Mouse (Mus musculus) stomach, embryonic 16.5 days (tissue): Measurements from ENCODE around the gene Itgb1bp1. TPM values are rescaled to one million over a fixed set of nuclear protein-coding genes. Genes with fewer than 3 reads are reported as not detected.

Experiments used
- ATAC-seq: fragments of 200-750 bp; cut with Nextera tagmentation; 2 replicates; pipeline ENCODE4 v1.8.0; 2017; ENCODE audit warnings: moderate number of reproducible peaks, moderate TSS enrichment; ENCODE audit not compliant: insufficient read depth, low FRiP score
- H3K27ac ChIP-seq: fragments of 300-500 bp; sonication (generic); 2 replicates; pipeline ENCODE4 v1.5.1; 2014; ENCODE audit warnings: low read length
- H3K27me3 ChIP-seq: fragments of 300-500 bp; sonication (generic); 2 replicates; pipeline ENCODE4 v1.6.1; 2014; ENCODE audit warnings: low read length, control low read depth, mixed read lengths; ENCODE audit not compliant: control insufficient read depth, insufficient read depth
- H3K36me3 ChIP-seq: fragments of 300-500 bp; sonication (generic); 2 replicates; pipeline ENCODE4 v1.6.1; 2014; ENCODE audit warnings: low read length; ENCODE audit not compliant: control insufficient read depth, insufficient read depth
- H3K4me1 ChIP-seq: fragments of 300-500 bp; sonication (generic); 2 replicates; pipeline ENCODE4 v1.6.1; 2014; ENCODE audit warnings: low read length, control low read depth, mixed read lengths; ENCODE audit not compliant: control insufficient read depth, insufficient read depth
- H3K4me2 ChIP-seq: fragments of 300-500 bp; sonication (generic); 2 replicates; pipeline ENCODE4 v1.6.1; 2014; ENCODE audit warnings: low read depth, low read length, mixed read lengths
- H3K4me3 ChIP-seq: fragments of 300-500 bp; sonication (generic); replicated peaks from 2 replicates; pipeline ENCODE4 v1.5.1; 2014; ENCODE audit warnings: mild to moderate bottlenecking, low read length
- H3K9ac ChIP-seq: fragments of 300-500 bp; sonication (generic); 2 replicates; pipeline ENCODE4 v1.6.1; 2014; ENCODE audit warnings: low read length
- H3K9me3 ChIP-seq: fragments of 300-500 bp; sonication (generic); replicated peaks from 2 replicates; pipeline ENCODE4 v1.6.1; 2016; ENCODE audit warnings: low read length, control low read depth; ENCODE audit not compliant: control insufficient read depth
- WGBS: fragments of 180-500 bp; shearing (Covaris S2); extraction: QIAGEN DNeasy Blood & Tissue Kit; methylation state at CpG from one replicate; pipeline ENCODE4 v1.1.7; 2014; 5-methylcytosine and 5-hydroxymethylcytosine counted together
- polyA plus RNA-seq: library from polyadenylated mRNA; unstranded; fragments of >200 nt; fragmentation: Nextera tagmentation; extraction: Ambion mirVana; gene quantifications from 2 replicates; pipeline ENCODE4 v1.2.1, GENCODE M21; 2015

Itgb1bp1 gene
- polyA plus RNA-seq, 1 experiment from 2014 or later = 43.9 TPM

- ATAC-seq = no peak
- no peaks in the 10 kb centered on the region for H3K36me3 ChIP-seq
- H3K4me2 ChIP-seq = no peak overlapping the region
- H3K27ac ChIP-seq = no peak overlapping the region
- no peaks in the 10 kb centered on the region for H3K9me3 ChIP-seq
- WGBS = 65% methylated on average over 10 of the region's 10 CpGs
- H3K9ac ChIP-seq = no peak overlapping the region
- no peaks in the 10 kb centered on the region for H3K27me3 ChIP-seq
- H3K4me1 ChIP-seq = peaks cover 14% of the 10 kb centered on the region
- H3K4me3 ChIP-seq = no peak overlapping the region
Measured at GRCm38 (mm10) chr12:21201485-21202269, 84.4 kb downstream of the Itgb1bp1 start.

GRCm38 (mm10) chr12:21200613-21201012 is 85.5 kb downstream of the Itgb1bp1 start:
- H3K9me3 ChIP-seq = no peaks in the 10 kb centered on the region
- no peak overlapping the region for H3K27ac ChIP-seq
- H3K9ac ChIP-seq = no peak overlapping the region
- no peaks in the 10 kb centered on the region for H3K36me3 ChIP-seq
- no peaks in the 10 kb centered on the region for H3K27me3 ChIP-seq
- H3K4me2 ChIP-seq = no peak overlapping the region
- no peak overlapping the region for H3K4me3 ChIP-seq
- peaks cover 11% of the 10 kb centered on the region for H3K4me1 ChIP-seq
- peak; percentile 63; the same call in 1 of the 2 replicates for ATAC-seq
- WGBS = 77% methylated on average over 8 of the region's 8 CpGs

GRCm38 (mm10) chr12:21196420-21196819 is 89.7 kb downstream of the Itgb1bp1 start:
- no peak for ATAC-seq
- WGBS = 68% methylated on average over 4 of the region's 4 CpGs

GRCm38 (mm10) chr12:21195497-21195896 is 90.6 kb downstream of the Itgb1bp1 start:
- WGBS = 98% methylated on average over 3 of the region's 3 CpGs
- Histone ChIP-seq H3K36me3 (no peaks in the 10 kb centered on the region), H3K9ac (no peak overlapping the region), H3K4me3 (no peak overlapping the region), H3K27ac (no peak overlapping the region), H3K4me2 (no peak overlapping the region), H3K27me3 (no peaks in the 10 kb centered on the region), H3K9me3 (no peaks in the 10 kb centered on the region), H3K4me1 (no peaks in the 10 kb centered on the region)
- ATAC-seq = no peak

More at GRCm38 (mm10) chr12:21196420-21196819, 89.7 kb downstream of the Itgb1bp1 start:
- Histone ChIP-seq H3K4me2 (no peak overlapping the region), H3K4me1 (no peaks in the 10 kb centered on the region), H3K27ac (no peak overlapping the region), H3K4me3 (no peak overlapping the region), H3K36me3 (no peaks in the 10 kb centered on the region), H3K9ac (no peak overlapping the region), H3K27me3 (no peaks in the 10 kb centered on the region), H3K9me3 (no peaks in the 10 kb centered on the region)

GRCm38 (mm10) chr12:21191546-21191945 is 94.5 kb downstream of the Itgb1bp1 start:
- ATAC-seq = no peak
- Histone ChIP-seq H3K27ac (no peak overlapping the region), H3K4me2 (no peak overlapping the region), H3K9ac (no peak overlapping the region), H3K9me3 (no peaks in the 10 kb centered on the region), H3K36me3 (no peaks in the 10 kb centered on the region), H3K4me1 (no peaks in the 10 kb centered on the region), H3K4me3 (no peak overlapping the region), H3K27me3 (no peaks in the 10 kb centered on the region)
- 83% methylated on average over 2 of the region's 2 CpGs for WGBS

Other genes starting within 250 kb of the Itgb1bp1 start
- 98.1 and 99.5 TPM in 2 replicates for gene Cpsf3, start 893 bp downstream of the Itgb1bp1 start, polyA plus RNA-seq
- gene Iah1, start 30.1 kb upstream of the Itgb1bp1 start, polyA plus RNA-seq = 46.6 and 55.7 TPM in 2 replicates
- gene Adam17, start 87.3 kb upstream of the Itgb1bp1 start, polyA plus RNA-seq = 39.6 and 45.3 TPM in 2 replicates
- gene Ywhaq, start 131.4 kb upstream of the Itgb1bp1 start, polyA plus RNA-seq = 576 and 606 TPM in 2 replicates